Mouse (Mus musculus) liver, embryonic 15.5 days (tissue): ENCODE data around the gene Aldh3b3. TPM values are rescaled to one million over a fixed set of nuclear protein-coding genes. Genes with fewer than 3 reads are reported as not detected.
A peak's percentile ranks its signal among the peaks of the same experiment; 100 is the strongest.
"Not testable (repeated sequence)": the region's sequence is repeated elsewhere in the genome, so short reads cannot be mapped to it uniquely, and the experiment has no call there.

Source experiments
- ATAC-seq: fragments of 200-750 bp; cut with Nextera tagmentation; 2 replicates; pipeline ENCODE4 v1.8.0; 2017; ENCODE audit warnings: moderate number of reproducible peaks, mild to moderate bottlenecking, moderate library complexity; ENCODE audit not compliant: insufficient read depth
- H3K27ac ChIP-seq: fragments of 300-500 bp; sonication (generic); replicated peaks from 2 replicates; pipeline ENCODE4 v1.5.1; 2015; ENCODE audit warnings: mild to moderate bottlenecking, inconsistent platforms
- H3K27me3 ChIP-seq: fragments of 300-500 bp; sonication (generic); 2 replicates; pipeline ENCODE4 v1.6.1; 2015; ENCODE audit warnings: mild to moderate bottlenecking, inconsistent platforms
- H3K36me3 ChIP-seq: fragments of 300-500 bp; sonication (generic); replicated peaks from 2 replicates; pipeline ENCODE4 v1.6.1; 2015; ENCODE audit warnings: moderate library complexity, mild to moderate bottlenecking, inconsistent platforms
- H3K4me1 ChIP-seq: fragments of 300-500 bp; sonication (generic); replicated peaks from 2 replicates; pipeline ENCODE4 v1.6.1; 2015; ENCODE audit warnings: inconsistent platforms
- H3K4me2 ChIP-seq: fragments of 300-500 bp; sonication (generic); 2 replicates; pipeline ENCODE4 v1.6.1; 2015; ENCODE audit warnings: moderate library complexity, mild to moderate bottlenecking, inconsistent platforms
- H3K4me3 ChIP-seq: fragments of 300-500 bp; sonication (generic); replicated peaks from 2 replicates; pipeline ENCODE4 v1.5.1; 2015; ENCODE audit warnings: mild to moderate bottlenecking, inconsistent platforms
- H3K9ac ChIP-seq: fragments of 300-500 bp; sonication (generic); 2 replicates; pipeline ENCODE4 v1.6.1; 2015; ENCODE audit warnings: moderate library complexity, mild to moderate bottlenecking, inconsistent platforms
- H3K9me3 ChIP-seq: fragments of 300-500 bp; sonication (generic); replicated peaks from 2 replicates; pipeline ENCODE4 v1.6.1; 2016; ENCODE audit warnings: inconsistent platforms
- WGBS: fragments of 180-500 bp; shearing (Covaris S2); methylation state at CpG from one replicate; pipeline ENCODE4 v1.1.7; 2015; ENCODE audit warnings: mixed read lengths; ENCODE audit not compliant: insufficient replicate concordance; 5-methylcytosine and 5-hydroxymethylcytosine counted together
- polyA plus RNA-seq: library from polyadenylated mRNA; unstranded; fragments of >200 nt; fragmentation: Nextera tagmentation; extraction: Ambion mirVana; gene quantifications from 2 replicates; pipeline ENCODE4 v1.2.1, GENCODE M21; 2015

Gene Aldh3b3
- polyA plus RNA-seq, 1 experiment from 2014 or later: 0.03 TPM

- no peak overlapping the region for H3K4me2 ChIP-seq
- ATAC-seq: no peak
- no peaks in the 10 kb centered on the region for H3K36me3 ChIP-seq
- H3K9me3 ChIP-seq: no peaks in the 10 kb centered on the region
- peaks cover 10% of the 10 kb centered on the region; the same call in 1 of the 2 replicates for H3K27me3 ChIP-seq
- H3K9ac ChIP-seq: no peak overlapping the region
- no peak overlapping the region for H3K4me3 ChIP-seq
- H3K4me1 ChIP-seq: 0 out of 2 replicates have a peak, but pooled peaks cover 4% of the 10 kb centered on the region
- no peak overlapping the region for H3K27ac ChIP-seq
- WGBS: 45% methylated on average over 3 of the region's 3 CpGs
Measured at GRCm38 (mm10) chr19:3955033-3955432, 3.4 kb upstream of the Aldh3b3 start.

GRCm38 (mm10) chr19:3955804-3956203 lies 2.6 kb upstream of the Aldh3b3 start:
- 0 out of 2 replicates have a peak, but pooled peaks cover 2% of the 10 kb centered on the region for H3K4me1 ChIP-seq
- 30% methylated on average over 4 of the region's 4 CpGs for WGBS
- H3K36me3 ChIP-seq: no peaks in the 10 kb centered on the region
- H3K27ac ChIP-seq: no peak overlapping the region
- H3K4me2 ChIP-seq: no peak overlapping the region
- peaks cover 10% of the 10 kb centered on the region; the same call in 1 of the 2 replicates for H3K27me3 ChIP-seq
- H3K9ac ChIP-seq: no peak overlapping the region
- no peak for ATAC-seq
- H3K9me3 ChIP-seq: no peaks in the 10 kb centered on the region
- no peak overlapping the region for H3K4me3 ChIP-seq

GRCm38 (mm10) chr19:3957296-3958036 lies 979 bp upstream of the Aldh3b3 start:
- ATAC-seq, H3K9ac ChIP-seq, H3K27ac ChIP-seq, H3K4me3 ChIP-seq, H3K4me2 ChIP-seq, H3K9me3 ChIP-seq, H3K27me3 ChIP-seq, H3K36me3 ChIP-seq, H3K4me1 ChIP-seq: not testable (repeated sequence)
- 58% methylated on average over 5 of the region's 5 CpGs for WGBS

DNA sequence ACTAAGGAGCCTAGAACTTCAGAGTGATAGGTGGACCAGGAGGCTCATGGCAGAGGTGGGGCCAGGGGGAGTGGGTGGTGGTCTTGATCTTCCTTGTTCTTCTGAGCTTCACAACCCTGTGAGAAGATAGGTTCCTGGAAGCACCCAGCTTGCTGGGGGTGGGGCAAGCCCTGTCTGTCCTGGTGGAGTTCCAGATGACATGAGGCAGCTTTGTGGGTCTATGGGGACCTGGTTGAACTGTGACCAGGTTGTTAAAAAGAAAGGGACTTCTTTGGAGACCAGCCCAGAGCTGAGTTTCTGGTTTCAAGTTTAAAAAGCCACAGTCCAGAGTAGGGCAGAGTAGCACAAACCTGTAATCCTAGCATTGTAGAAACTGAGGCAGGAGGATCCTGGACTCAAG lies 585 bp downstream of the Aldh3b3 start:
- H3K36me3 ChIP-seq: no peaks in the 10 kb centered on the region
- H3K4me1 ChIP-seq: no peaks in the 10 kb centered on the region
- H3K9ac ChIP-seq: no peak overlapping the region
- H3K4me2 ChIP-seq: no peak overlapping the region
- H3K9me3 ChIP-seq: no peaks in the 10 kb centered on the region
- H3K27ac ChIP-seq: no peak overlapping the region
- no peak overlapping the region for H3K4me3 ChIP-seq
- peaks cover 10% of the 10 kb centered on the region; the same call in 1 of the 2 replicates for H3K27me3 ChIP-seq
- ATAC-seq: no peak

- Histone ChIP-seq H3K4me1 (no peaks in the 10 kb centered on the region), H3K9me3 (no peaks in the 10 kb centered on the region), H3K4me2 (no peak overlapping the region), H3K27me3 (peaks cover 10% of the 10 kb centered on the region; the same call in 1 of the 2 replicates), H3K4me3 (no peak overlapping the region), H3K9ac (no peak overlapping the region), H3K27ac (no peak overlapping the region), H3K36me3 (no peaks in the 10 kb centered on the region)
- 82% methylated on average over 5 of the region's 5 CpGs for WGBS
- no peak for ATAC-seq
Measured at GRCm38 (mm10) chr19:3960211-3960610, 1.8 kb downstream of the Aldh3b3 start.

GRCm38 (mm10) chr19:3961805-3962204 lies 3.4 kb downstream of the Aldh3b3 start:
- not testable (repeated sequence) for H3K9me3 ChIP-seq, H3K4me1 ChIP-seq, H3K4me3 ChIP-seq, H3K4me2 ChIP-seq, H3K9ac ChIP-seq, H3K36me3 ChIP-seq, H3K27ac ChIP-seq, ATAC-seq, H3K27me3 ChIP-seq
- WGBS: 77% methylated on average over 6 of the region's 6 CpGs

DNA sequence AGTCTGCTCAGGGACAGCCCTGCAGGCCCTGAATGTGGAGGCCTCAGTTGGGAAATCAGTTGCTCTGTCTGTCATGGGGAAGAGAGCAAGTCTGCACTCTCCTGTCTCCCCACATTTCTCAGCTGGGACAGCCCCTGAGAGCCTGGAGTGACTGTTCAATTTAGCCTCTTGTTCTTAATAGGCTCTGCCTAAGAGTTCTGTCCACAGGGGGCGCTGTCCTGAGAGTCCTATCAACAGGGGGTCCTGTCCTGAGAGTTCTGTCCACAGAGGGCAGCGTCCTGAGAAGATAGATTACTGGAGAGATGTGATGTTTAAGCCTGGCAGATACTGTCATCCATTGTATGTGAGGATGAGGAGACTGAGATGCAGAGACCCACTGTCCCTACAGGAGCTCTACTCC lies 4.0 kb downstream of the Aldh3b3 start:
- H3K36me3 ChIP-seq: no peaks in the 10 kb centered on the region
- WGBS: 6% methylated on average over 2 of the region's 2 CpGs
- H3K4me1 ChIP-seq: 0 out of 2 replicates have a peak, but pooled peaks cover 6% of the 10 kb centered on the region
- H3K9ac ChIP-seq: no peak overlapping the region
- no peak for ATAC-seq
- H3K9me3 ChIP-seq: no peaks in the 10 kb centered on the region
- no peaks in the 10 kb centered on the region for H3K27me3 ChIP-seq
- no peak overlapping the region for H3K27ac ChIP-seq
- H3K4me2 ChIP-seq: no peak overlapping the region
- no peak overlapping the region for H3K4me3 ChIP-seq

DNA sequence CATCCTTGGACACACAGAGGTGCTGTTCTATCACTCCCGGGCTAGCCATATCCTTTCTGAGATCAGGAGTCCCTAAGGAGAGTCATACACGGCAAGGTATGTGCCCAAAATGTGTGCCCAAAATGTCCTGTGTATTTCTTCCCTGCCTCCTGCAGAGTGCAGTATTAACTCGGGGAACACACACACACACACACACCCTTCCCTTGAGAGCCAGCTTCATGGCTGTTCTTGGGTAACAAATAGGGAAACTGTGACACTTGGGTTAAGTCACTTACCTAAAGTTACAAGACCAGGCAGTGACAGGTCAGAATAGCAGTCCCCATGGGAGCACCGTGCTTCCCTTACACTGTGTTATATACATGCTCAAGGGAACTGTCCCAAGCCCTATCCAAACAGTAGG lies 5.6 kb downstream of the Aldh3b3 start:
- H3K9ac ChIP-seq: no peak overlapping the region
- 0 out of 2 replicates have a peak, but pooled peaks cover 7% of the 10 kb centered on the region for H3K4me1 ChIP-seq
- no peak overlapping the region for H3K4me2 ChIP-seq
- no peak for ATAC-seq
- 54% methylated on average over 4 of the region's 4 CpGs for WGBS
- no peaks in the 10 kb centered on the region for H3K36me3 ChIP-seq
- H3K4me3 ChIP-seq: no peak overlapping the region
- no peaks in the 10 kb centered on the region for H3K27me3 ChIP-seq
- H3K27ac ChIP-seq: no peak overlapping the region
- H3K9me3 ChIP-seq: no peaks in the 10 kb centered on the region

GRCm38 (mm10) chr19:3966330-3967075 lies 8.1 kb downstream of the Aldh3b3 start:
- Histone ChIP-seq H3K27me3 (no peaks in the 10 kb centered on the region), H3K36me3 (no peaks in the 10 kb centered on the region), H3K9me3 (no peaks in the 10 kb centered on the region), H3K27ac (no peak overlapping the region), H3K4me2 (no peak overlapping the region), H3K9ac (no peak overlapping the region), H3K4me1 (peaks cover 9% of the 10 kb centered on the region), H3K4me3 (no peak overlapping the region)
- WGBS: 58% methylated on average over 11 of the region's 11 CpGs
- no peak for ATAC-seq

GRCm38 (mm10) chr19:3967258-3967657 lies 8.8 kb downstream of the Aldh3b3 start:
- no peaks in the 10 kb centered on the region for H3K27me3 ChIP-seq
- H3K4me2 ChIP-seq: no peak overlapping the region
- peaks cover 16% of the 10 kb centered on the region for H3K4me1 ChIP-seq
- no peak overlapping the region for H3K9ac ChIP-seq
- H3K36me3 ChIP-seq: no peaks in the 10 kb centered on the region
- H3K4me3 ChIP-seq: no peak overlapping the region
- no peaks in the 10 kb centered on the region for H3K9me3 ChIP-seq
- ATAC-seq: no peak
- H3K27ac ChIP-seq: no peak overlapping the region
- WGBS: 32% methylated on average over 3 of the region's 3 CpGs

GRCm38 (mm10) chr19:3972229-3972628 lies 13.8 kb downstream of the Aldh3b3 start, which contains the start of gene Aldh3b2:
Gene Aldh3b2 (plus strand): TSS chr19:3972328.
- peaks cover 20% of the 10 kb centered on the region for H3K4me1 ChIP-seq
- ATAC-seq: peak; percentile 77
- H3K27ac ChIP-seq: 0 out of 2 replicates have a peak within 1 kb of the TSS, but pooled peaks have one; percentile 9
- H3K9ac ChIP-seq: no peak within 1 kb of the TSS
- no peaks in the 10 kb centered on the region for H3K36me3 ChIP-seq
- WGBS: 30% methylated on average over 9 of the region's 9 CpGs
- H3K4me2 ChIP-seq: peak within 1 kb of the TSS; percentile 37; the same call in 1 of the 2 replicates
- no peak within 1 kb of the TSS for H3K4me3 ChIP-seq
- H3K27me3 ChIP-seq: no peaks in the 10 kb centered on the region
- H3K9me3 ChIP-seq: no peaks in the 10 kb centered on the region
